ENCODE assay signal across 10 mouse cellular contexts in genomic region chr9:21451391-21451790, GRCm38 (mm10). TPM values are rescaled to one million over a fixed set of nuclear protein-coding genes. Genes with fewer than 3 reads are reported as not detected.
DNase-seq lines count a peak whose midpoint lies in the region; ATAC-seq and TF ChIP-seq lines count a peak whose summit lies in the region.
"Had no signal": no experiment of that assay in that cellular context is flagged by ENCODE, and none has a peak within 500 bp of the region (broad histone marks: within the 10 kb centered on the region; RNA-seq: fewer than 3 reads in every experiment).

No protein-coding gene starts in this region.

- DNase-seq in heart, adult 11 months, result peak; percentile 96
- DNase-seq in heart, postnatal 36 days, result no peak
- peak; percentile 37 for DNase-seq in thymus, postnatal 14 days
- DNase-seq in thymus, adult 2 months, result no peak
- no peak for DNase-seq in right cerebral cortex, postnatal 4 days
- DNase-seq: kidney, adult 11 months had no signal

- TF ChIP-seq POLR2A in thymus, adult 2 months (IDR thresholded peaks at IDR 0.05; ENCODE audit: control insufficient read depth, extremely low read depth, insufficient read depth, low read length, poor library complexity), result no peak

- intact Hi-C loops in heart, postnatal 36 days (cut with DNase I), result no loop called here

- peaks cover 78% of the 10 kb centered on the region for H3K4me1 ChIP-seq in thymus, adult 2 months (replicated peaks; ENCODE audit: control insufficient read depth, insufficient read depth, low read length)
- H3K4me1 ChIP-seq in liver, embryonic 15.5 days (replicated peaks), result peaks cover 74% of the 10 kb centered on the region
- peaks cover 23% of the 10 kb centered on the region for H3K4me1 ChIP-seq in stomach, embryonic 16.5 days (ENCODE audit: control insufficient read depth, insufficient read depth, low read length)
- H3K4me1 ChIP-seq in forebrain, embryonic 16.5 days (replicated peaks; ENCODE audit: control insufficient read depth, insufficient read depth, low read length), result no peaks in the 10 kb centered on the region

- H3K9me3 ChIP-seq in liver, embryonic 15.5 days (replicated peaks), result no peaks in the 10 kb centered on the region
- no peaks in the 10 kb centered on the region for H3K9me3 ChIP-seq in stomach, embryonic 16.5 days (replicated peaks; ENCODE audit: control insufficient read depth, low read length)
- no peaks in the 10 kb centered on the region for H3K9me3 ChIP-seq in forebrain, embryonic 16.5 days (ENCODE audit: control insufficient read depth, low read length)

- H3K4me2 ChIP-seq in liver, embryonic 15.5 days, result peak overlapping the region; percentile 31
- no peak overlapping the region for H3K4me2 ChIP-seq in stomach, embryonic 16.5 days (ENCODE audit: low read depth, low read length)
- H3K4me2 ChIP-seq in forebrain, embryonic 16.5 days (ENCODE audit: low read length), result no peak overlapping the region

- no peak overlapping the region for H3K9ac ChIP-seq in liver, embryonic 15.5 days
- H3K9ac ChIP-seq in stomach, embryonic 16.5 days (ENCODE audit: low read length), result 0 out of 2 replicates have a peak overlapping the region, but pooled peaks have one; percentile 25
- no peak overlapping the region for H3K9ac ChIP-seq in forebrain, embryonic 16.5 days (replicated peaks; ENCODE audit: low read depth, low read length)

- H3K4me3 ChIP-seq in thymus, adult 2 months (ENCODE audit: control insufficient read depth, insufficient read depth, low read length), result no peak overlapping the region
- H3K4me3 ChIP-seq in liver, embryonic 15.5 days (replicated peaks), result no peak overlapping the region
- no peak overlapping the region for H3K4me3 ChIP-seq in stomach, embryonic 16.5 days (replicated peaks; ENCODE audit: low read length)
- H3K4me3 ChIP-seq in forebrain, embryonic 16.5 days (replicated peaks; ENCODE audit: low read length), result no peak overlapping the region

- no peaks in the 10 kb centered on the region for H3K27me3 ChIP-seq in thymus, adult 2 months (ENCODE audit: control insufficient read depth, insufficient read depth, low read length)
- no peaks in the 10 kb centered on the region for H3K27me3 ChIP-seq in liver, embryonic 15.5 days
- H3K27me3 ChIP-seq in stomach, embryonic 16.5 days (ENCODE audit: control insufficient read depth, insufficient read depth, low read length), result no peaks in the 10 kb centered on the region
- no peaks in the 10 kb centered on the region for H3K27me3 ChIP-seq in forebrain, embryonic 16.5 days (replicated peaks; ENCODE audit: control insufficient read depth, insufficient read depth, low read length)

- no peaks in the 10 kb centered on the region for H3K36me3 ChIP-seq in thymus, adult 2 months (ENCODE audit: control insufficient read depth, insufficient read depth, low read length)
- H3K36me3 ChIP-seq in liver, embryonic 15.5 days (replicated peaks), result peaks cover 5% of the 10 kb centered on the region
- H3K36me3 ChIP-seq in stomach, embryonic 16.5 days (ENCODE audit: control insufficient read depth, insufficient read depth, low read length), result no peaks in the 10 kb centered on the region
- no peaks in the 10 kb centered on the region for H3K36me3 ChIP-seq in forebrain, embryonic 16.5 days (ENCODE audit: control insufficient read depth, insufficient read depth)

- TF ChIP-seq CTCF in thymus, adult 2 months (IDR thresholded peaks at IDR 0.05; ENCODE audit: borderline replicate concordance, control insufficient read depth, extremely low read depth, insufficient read depth, low read length, poor library complexity), result no peak

- 75% methylated on average over 8 of the region's 8 CpGs for WGBS in thymus, adult 2 months
- WGBS in liver, embryonic 15.5 days (ENCODE audit: insufficient replicate concordance), result 66% methylated on average over 8 of the region's 8 CpGs
- WGBS in stomach, embryonic 16.5 days, result 74% methylated on average over 8 of the region's 8 CpGs
- WGBS in forebrain, embryonic 16.5 days, result 87% methylated on average over 8 of the region's 8 CpGs

- no peak overlapping the region for H3K27ac ChIP-seq in thymus, adult 2 months (ENCODE audit: control insufficient read depth, insufficient read depth, low read length)
- H3K27ac ChIP-seq in liver, embryonic 15.5 days (replicated peaks), result peak overlapping the region; percentile 42
- peak overlapping the region; percentile 12; the same call in 1 of the 2 replicates for H3K27ac ChIP-seq in stomach, embryonic 16.5 days (ENCODE audit: low read length)
- H3K27ac ChIP-seq in forebrain, embryonic 16.5 days (ENCODE audit: low read length), result no peak overlapping the region

- no peak for ATAC-seq in liver, embryonic 15.5 days (ENCODE audit: insufficient read depth)
- ATAC-seq in stomach, embryonic 16.5 days (ENCODE audit: insufficient read depth, low FRiP score), result peak; percentile 22; the same call in 1 of the 2 replicates
- no peak for ATAC-seq in forebrain, embryonic 16.5 days
- ATAC-seq: activated CD4-positive, CD25-positive, alpha-beta regulatory T cell, adult 4 months had no signal

RNA-seq across cellular contexts. Expression of gene Dnm2, which starts 26.7 kb away (rescaled TPM):
- 10 to 100 TPM; 63.9 to 72.4 TPM for total RNA-seq in heart, postnatal 36 days (2021)
- polyA plus RNA-seq in thymus, adult 2 months (2012; rRNA removed), result 374 and 422 TPM in 2 replicates
- 52.9 and 58.5 TPM in 2 replicates for polyA plus RNA-seq in liver, embryonic 15.5 days (2015; fragmentation: Nextera tagmentation; extraction: Ambion mirVana)
- polyA plus RNA-seq in stomach, embryonic 16.5 days (2015; fragmentation: Nextera tagmentation; extraction: Ambion mirVana), result 81.4 and 97.2 TPM in 2 replicates
- polyA plus RNA-seq in forebrain, embryonic 16.5 days (2015; fragmentation: Nextera tagmentation; extraction: Ambion mirVana), result 76.1 and 82.5 TPM in 2 replicates

RNA-seq across cellular contexts. Expression of gene Qtrt1, which starts 39.8 kb away (rescaled TPM):
- total RNA-seq in heart, postnatal 36 days (2021), result 1 to 10 TPM; 8.0 to 9.5 TPM
- polyA plus RNA-seq in thymus, adult 2 months (2012; rRNA removed), result 46.4 and 48.2 TPM in 2 replicates
- 17.4 and 20.0 TPM in 2 replicates for polyA plus RNA-seq in liver, embryonic 15.5 days (2015; fragmentation: Nextera tagmentation; extraction: Ambion mirVana)
- polyA plus RNA-seq in stomach, embryonic 16.5 days (2015; fragmentation: Nextera tagmentation; extraction: Ambion mirVana), result 51.1 and 51.4 TPM in 2 replicates
- 48.4 and 53.8 TPM in 2 replicates for polyA plus RNA-seq in forebrain, embryonic 16.5 days (2015; fragmentation: Nextera tagmentation; extraction: Ambion mirVana)

RNA-seq across cellular contexts. Expression of gene Tmed1, which starts 58.7 kb away (rescaled TPM):
- total RNA-seq in heart, postnatal 36 days (2021), result 10 to 100 TPM; 44.9 to 46.9 TPM
- 12.8 and 17.0 TPM in 2 replicates for polyA plus RNA-seq in thymus, adult 2 months (2012; rRNA removed)
- polyA plus RNA-seq in liver, embryonic 15.5 days (2015; fragmentation: Nextera tagmentation; extraction: Ambion mirVana), result 31.5 and 33.6 TPM in 2 replicates
- polyA plus RNA-seq in stomach, embryonic 16.5 days (2015; fragmentation: Nextera tagmentation; extraction: Ambion mirVana), result 78.5 and 80.6 TPM in 2 replicates
- 52.7 and 54.6 TPM in 2 replicates for polyA plus RNA-seq in forebrain, embryonic 16.5 days (2015; fragmentation: Nextera tagmentation; extraction: Ambion mirVana)

Comparison
In these comparisons a context has a peak if more than half of its experiments do, and no peak if none do; other contexts are left out.
1. DNase-seq: peak in heart, adult 11 months (single experiment) and thymus, postnatal 14 days (single experiment); none in heart, postnatal 36 days (0 of 2), thymus, adult 2 months (single experiment) and right cerebral cortex, postnatal 4 days (single experiment).
2. H3K27ac ChIP-seq: peak in liver, embryonic 15.5 days (single experiment) and stomach, embryonic 16.5 days (single experiment); none in thymus, adult 2 months (single experiment) and forebrain, embryonic 16.5 days (single experiment).